Mouse (Mus musculus) frontal cortex, postnatal 36 days (tissue): Measurements from ENCODE around the gene Atp2b1.

Experiments used
- DNase-seq, 2 experiments: peaks; one replicate each; pipeline ENCODE4 v3.0.0; 2022; ENCODE audit warnings: low spot score in 2 of 2

Gene Atp2b1

DNA sequence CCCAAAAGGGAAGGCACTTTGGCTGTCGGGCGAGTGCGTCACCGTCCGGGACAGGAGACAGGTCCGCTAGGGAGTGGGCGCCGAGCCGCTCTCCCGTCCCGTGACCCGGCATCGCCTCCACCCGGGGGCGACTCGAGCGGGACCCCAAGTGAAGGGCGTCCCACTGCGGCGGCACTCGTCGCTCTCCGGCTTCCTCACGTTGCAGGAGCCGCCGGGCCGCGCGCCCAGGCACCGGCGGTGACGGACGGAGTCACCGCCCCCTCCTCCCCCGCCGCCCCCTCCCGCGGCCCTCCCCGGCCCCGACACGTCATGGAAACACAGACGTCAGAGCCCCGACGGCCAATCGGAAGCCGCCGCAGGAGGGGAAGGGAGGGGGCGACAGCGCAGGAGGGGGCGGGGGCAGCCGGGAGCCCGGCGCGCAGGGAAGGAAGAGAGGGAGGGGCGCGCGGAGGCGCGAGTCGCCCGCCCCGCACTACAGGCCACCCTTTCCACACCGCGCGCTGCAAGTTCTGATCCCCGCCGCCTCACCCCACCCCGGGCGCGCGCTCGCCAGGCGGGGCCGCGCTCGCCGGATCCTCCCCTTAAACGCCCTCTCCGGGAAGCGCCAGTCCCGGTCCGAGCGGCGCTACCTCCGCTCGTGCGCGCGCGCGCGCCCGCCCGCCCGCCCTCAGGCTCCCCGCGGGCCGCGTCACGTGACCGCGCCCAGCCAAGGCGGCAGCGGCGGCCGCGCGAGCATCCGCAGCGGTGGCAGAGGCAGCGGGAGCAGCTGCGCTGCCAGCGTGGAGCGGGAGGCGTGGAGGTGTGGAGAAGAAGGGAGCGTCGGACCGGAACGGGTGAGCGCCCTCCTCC is at the start of gene Atp2b1:
Gene Atp2b1, plus strand, starts transcription at position 446 of the 849 bp plus-strand sequence.
- peak; percentile 90 to 91 for DNase-seq

- DNase-seq: no peak
These were observed 49.4 kb upstream of the Atp2b1 start for GRCm38 (mm10) chr10:98864851-98865250.

- no peak for DNase-seq
These were observed 47.3 kb upstream of the Atp2b1 start for GRCm38 (mm10) chr10:98866836-98867370.

DNA sequence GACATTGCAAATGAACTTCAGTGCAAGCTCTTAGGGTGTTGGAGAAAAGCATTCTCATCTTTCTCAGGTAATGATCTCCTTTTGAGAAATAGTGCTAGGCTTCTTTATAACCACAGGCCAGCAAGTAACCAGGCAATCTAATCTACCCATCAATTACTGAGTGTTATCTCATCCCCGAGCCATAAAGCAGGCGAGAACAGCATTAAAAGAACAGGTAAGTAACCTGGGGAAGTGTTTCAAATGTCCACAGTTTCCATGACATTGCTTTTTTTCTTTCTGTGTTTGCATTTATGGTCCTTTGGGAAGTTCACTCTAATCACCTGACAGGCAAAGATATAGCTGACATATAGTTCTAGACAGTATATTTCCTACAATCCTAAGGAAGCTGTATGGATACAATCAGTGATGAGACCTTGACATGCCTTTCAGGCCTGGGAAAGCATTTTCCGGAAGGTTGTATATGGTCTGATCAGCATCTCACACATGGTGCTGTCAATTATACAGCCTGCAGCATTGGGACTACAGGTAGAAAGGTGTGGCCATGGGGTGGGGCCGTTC is 45.8 kb upstream of the Atp2b1 start:
- DNase-seq: no peak

GRCm38 (mm10) chr10:98877855-98878254 is 36.4 kb upstream of the Atp2b1 start:
- DNase-seq: no peak

DNA sequence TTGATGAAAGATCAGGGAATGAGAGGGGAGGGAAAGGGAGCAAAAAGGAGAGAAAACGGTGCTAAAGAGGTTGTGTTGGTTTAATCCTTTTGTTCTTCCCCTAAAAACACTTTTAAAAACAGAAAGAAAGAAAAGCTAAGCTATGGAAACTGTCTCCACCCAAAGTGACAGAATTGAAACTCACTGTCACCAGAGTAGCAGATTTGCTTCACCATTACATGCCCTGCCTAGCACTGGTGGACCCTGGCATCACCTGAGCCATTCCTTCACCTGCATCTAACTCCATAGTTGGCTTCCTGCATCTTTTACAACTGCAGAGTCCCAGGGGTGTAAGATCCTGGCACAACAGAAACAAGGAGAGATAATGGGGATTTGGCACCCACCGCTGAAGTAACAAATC is 35.6 kb upstream of the Atp2b1 start:
- DNase-seq: no peak

- DNase-seq: no peak
These were observed 34.1 kb upstream of the Atp2b1 start for GRCm38 (mm10) chr10:98880057-98880456.

- DNase-seq: no peak
These were observed 33.5 kb upstream of the Atp2b1 start for GRCm38 (mm10) chr10:98880711-98881110.

DNA sequence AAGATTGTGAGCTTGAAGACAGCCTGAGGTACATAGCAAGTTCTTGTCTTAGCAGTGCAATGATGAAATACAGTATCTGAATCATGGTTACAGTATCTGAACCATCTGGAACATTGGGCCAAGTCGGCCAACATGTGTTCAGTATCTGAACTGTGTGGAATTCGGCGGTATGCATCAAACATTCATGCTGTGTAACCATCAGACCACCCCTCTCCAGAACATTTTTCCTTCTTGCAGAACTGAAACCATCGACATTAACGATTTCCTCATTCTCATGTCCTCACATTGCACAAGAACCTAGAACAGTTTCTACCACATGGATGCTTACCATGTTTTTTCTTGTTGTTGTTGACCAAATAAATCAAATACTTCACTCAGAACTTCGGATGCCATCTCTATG is 32.7 kb upstream of the Atp2b1 start:
- DNase-seq: no peak

- DNase-seq: no peak
These were observed 31.6 kb upstream of the Atp2b1 start for GRCm38 (mm10) chr10:98882587-98882986.

- DNase-seq: no peak
These were observed 29.8 kb upstream of the Atp2b1 start for GRCm38 (mm10) chr10:98884445-98884844.

GRCm38 (mm10) chr10:98886770-98887271 is 27.4 kb upstream of the Atp2b1 start:
- no peak for DNase-seq

GRCm38 (mm10) chr10:98891361-98891760 is 22.8 kb upstream of the Atp2b1 start:
- peak in 1 of 2 experiments; percentile 24 for DNase-seq

GRCm38 (mm10) chr10:98897507-98897906 is 16.7 kb upstream of the Atp2b1 start:
- no peak for DNase-seq

GRCm38 (mm10) chr10:98897913-98898748 is 16.1 kb upstream of the Atp2b1 start:
- no peak for DNase-seq

DNA sequence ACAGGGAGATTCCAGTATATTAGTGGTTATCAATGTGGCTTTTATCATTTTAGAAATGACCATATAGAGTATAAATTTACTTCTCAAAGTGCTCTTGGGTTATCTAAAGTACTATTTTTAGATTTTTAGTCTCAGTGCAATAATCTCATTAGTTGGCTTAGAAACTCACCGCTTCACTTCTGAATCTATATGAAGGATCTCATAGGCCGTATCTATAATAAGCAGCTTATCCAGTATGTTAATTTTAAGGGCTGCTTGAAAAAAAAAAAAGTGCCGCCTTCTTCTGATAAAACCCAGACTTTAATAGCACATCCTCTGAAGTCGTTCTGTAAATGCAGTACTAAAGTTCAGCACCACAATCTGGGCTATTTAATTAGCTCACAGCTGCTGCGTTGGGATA is 12.7 kb upstream of the Atp2b1 start:
- no peak for DNase-seq

DNA sequence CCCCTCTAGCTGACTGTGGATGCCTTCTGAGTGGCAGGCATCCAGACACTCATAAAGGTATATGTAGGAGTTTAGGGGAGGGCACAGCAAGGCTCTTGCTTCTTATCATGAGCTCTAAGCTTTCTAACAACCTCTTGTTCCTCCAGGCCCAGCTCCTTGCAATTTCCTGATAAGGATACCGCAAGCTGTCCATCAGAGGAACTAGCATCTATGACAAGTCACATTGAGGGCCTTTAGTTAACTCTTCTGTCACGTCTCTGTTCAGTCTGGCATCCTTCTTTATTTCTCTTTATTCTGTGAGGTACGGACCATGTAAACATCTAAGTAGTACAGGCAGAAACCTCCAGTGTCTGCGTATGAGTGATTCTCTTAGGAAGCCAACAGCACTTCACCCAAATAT is 8.2 kb upstream of the Atp2b1 start:
- no peak for DNase-seq

GRCm38 (mm10) chr10:98906941-98907549 is 7.2 kb upstream of the Atp2b1 start:
- peak in 1 of 2 experiments; percentile 57 for DNase-seq

GRCm38 (mm10) chr10:98913610-98913960 is 621 bp upstream of the Atp2b1 start:
- no peak for DNase-seq

DNA sequence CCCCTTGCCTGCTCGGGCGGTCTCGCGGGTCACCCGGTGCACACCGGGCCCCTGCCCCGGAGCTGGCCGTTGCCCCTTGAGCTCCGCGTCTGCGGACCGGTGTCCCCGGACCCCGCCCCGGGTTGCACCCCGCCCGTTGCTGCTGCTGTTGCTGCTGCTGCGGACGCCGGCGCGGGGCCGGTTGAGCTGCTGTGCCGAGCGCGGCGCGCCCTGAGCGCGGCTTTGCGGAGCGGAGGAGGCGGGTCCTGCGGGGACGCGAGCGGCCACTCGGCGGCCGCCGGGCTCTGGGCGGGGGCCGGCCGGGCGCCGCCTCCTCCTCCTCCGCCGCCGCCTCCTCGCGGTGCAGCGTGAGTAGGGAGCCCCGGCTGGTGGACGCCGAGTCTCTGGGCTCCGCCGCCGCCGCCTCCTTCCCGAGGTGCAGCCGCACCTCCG is 620 bp downstream of the Atp2b1 start:
- DNase-seq: peak; percentile 78

DNA sequence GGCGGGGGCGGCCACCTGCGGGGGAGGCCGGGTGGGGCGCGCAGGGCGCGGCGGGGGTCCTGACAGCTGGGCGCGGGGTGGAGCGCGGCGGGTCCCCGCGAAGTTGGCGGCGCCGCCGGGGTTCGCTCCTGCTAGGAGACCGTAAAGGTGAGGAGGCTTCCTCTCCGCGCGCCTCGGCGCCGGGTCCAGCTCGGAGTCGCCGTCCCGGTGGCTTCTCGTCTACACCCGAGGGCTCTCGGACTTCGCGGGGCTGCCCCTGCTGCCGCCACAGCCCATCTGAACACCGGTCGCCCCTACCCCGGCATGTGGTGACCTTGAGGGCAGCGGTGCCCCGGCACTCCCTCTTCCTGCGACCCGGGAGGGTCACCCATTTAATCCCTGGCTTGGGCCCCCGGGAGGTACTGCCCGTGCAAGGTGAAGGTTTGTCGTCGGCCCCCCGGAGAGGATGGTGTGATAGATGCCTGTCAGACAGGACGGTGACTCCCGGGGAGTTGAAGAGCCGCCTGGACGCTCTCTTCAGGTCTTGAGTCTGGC is 1.3 kb downstream of the Atp2b1 start:
- DNase-seq: peak in 1 of 2 experiments; percentile 40
